Mouse (Mus musculus) ZHBTc4 (cell line): ENCODE data around the gene Ubxn7.

Source experiments
- DNase-seq: peaks from one replicate; pipeline ENCODE4 v3.0.0-alpha.2; 2011; ENCODE audit warnings: low read depth, low spot score

Ubxn7 gene

GRCm38 (mm10) chr16:32332040-32332555, at the start of gene Ubxn7:
Gene Ubxn7, plus strand, starts transcription at chr16:32332257.
- DNase-seq = peak; percentile 99

- DNase-seq = peak; percentile 24
These were observed 49.4 kb upstream of the Ubxn7 start for GRCm38 (mm10) chr16:32282608-32283007.

- peak; percentile 92 for DNase-seq
These were observed 40.2 kb upstream of the Ubxn7 start for GRCm38 (mm10) chr16:32291821-32292220.

GRCm38 (mm10) chr16:32299617-32300016, 32.4 kb upstream of the Ubxn7 start:
- peak; percentile 35 for DNase-seq

GRCm38 (mm10) chr16:32303046-32303445, 29.0 kb upstream of the Ubxn7 start:
- DNase-seq = peak; percentile 84

GRCm38 (mm10) chr16:32303886-32304285, 28.2 kb upstream of the Ubxn7 start:
- DNase-seq = no peak

- no peak for DNase-seq
These were observed 20.1 kb upstream of the Ubxn7 start for GRCm38 (mm10) chr16:32311970-32312369.

GRCm38 (mm10) chr16:32312386-32312785, 19.7 kb upstream of the Ubxn7 start:
- peak; percentile 71 for DNase-seq

GRCm38 (mm10) chr16:32312859-32313258, 19.2 kb upstream of the Ubxn7 start:
- DNase-seq = peak; percentile 47

- DNase-seq = no peak
These were observed 15.5 kb upstream of the Ubxn7 start for GRCm38 (mm10) chr16:32316601-32317000.

GRCm38 (mm10) chr16:32323953-32324352, 8.1 kb upstream of the Ubxn7 start:
- DNase-seq = peak; percentile 65

GRCm38 (mm10) chr16:32330876-32331670, 984 bp upstream of the Ubxn7 start:
- DNase-seq = no peak

GRCm38 (mm10) chr16:32332556-32333511, 777 bp downstream of the Ubxn7 start:
- DNase-seq = peak; percentile 66

GRCm38 (mm10) chr16:32335146-32335545, 3.1 kb downstream of the Ubxn7 start:
- DNase-seq = no peak

GRCm38 (mm10) chr16:32336026-32336780, 4.1 kb downstream of the Ubxn7 start:
- peak; percentile 20 for DNase-seq

GRCm38 (mm10) chr16:32337001-32337400, 4.9 kb downstream of the Ubxn7 start:
- no peak for DNase-seq

GRCm38 (mm10) chr16:32340451-32340850, 8.4 kb downstream of the Ubxn7 start:
- no peak for DNase-seq

GRCm38 (mm10) chr16:32345521-32345920, 13.5 kb downstream of the Ubxn7 start:
- no peak for DNase-seq

GRCm38 (mm10) chr16:32350776-32351175, 18.7 kb downstream of the Ubxn7 start:
- DNase-seq = no peak

- peak; percentile 12 for DNase-seq
These were observed 31.5 kb downstream of the Ubxn7 start for GRCm38 (mm10) chr16:32363530-32363929.

GRCm38 (mm10) chr16:32371351-32371750, 39.3 kb downstream of the Ubxn7 start:
- DNase-seq = peak; percentile 27
